Mouse (Mus musculus): ENCODE measurements around the gene Adh1. TPM values are rescaled to one million over a fixed set of nuclear protein-coding genes. Genes with fewer than 3 reads are reported as not detected.

Adh1 gene
- polyA plus RNA-seq, 2 experiments: 3.8 to 8.4 TPM

DNA sequence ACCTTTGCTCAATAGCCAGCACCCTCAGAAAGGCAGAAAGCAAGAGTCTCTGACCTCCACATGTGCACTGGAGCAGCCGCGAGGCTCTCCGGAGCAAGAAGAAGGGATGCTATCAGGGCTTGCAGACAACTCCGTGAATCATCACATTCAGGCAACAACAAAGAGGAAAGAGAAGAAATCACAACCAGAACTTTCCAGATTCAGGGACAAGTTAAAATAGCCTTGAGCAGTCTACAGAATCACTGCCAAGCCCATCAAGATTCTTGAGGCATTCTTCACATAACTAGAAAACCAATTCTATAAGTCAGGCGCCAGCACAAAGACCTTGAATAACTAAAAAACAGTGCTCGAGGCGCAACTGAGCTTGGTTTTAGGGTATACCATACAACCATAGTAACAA lies 12.3 kb downstream of the Adh1 start:
- H3K4me1 ChIP-seq (replicated peaks; ENCODE audit: control insufficient read depth in 2 of 2, insufficient read depth in 2 of 2, low read length in 1 of 2): 0 out of 4 replicates have a peak, but pooled peaks cover 0 to 2% of the 10 kb centered on the region in 2 experiments
- no peaks in the 10 kb centered on the region for H3K9me3 ChIP-seq (ENCODE audit: control insufficient read depth, low read length)
- ATAC-seq (ENCODE audit: insufficient read depth) (no peak), DNase-seq (ENCODE audit: low read depth in 3 of 3, low spot score in 3 of 3) (no peak)
- H3K9ac ChIP-seq (replicated peaks): no peak overlapping the region
- 67% methylated on average over 7 of the region's 7 CpGs for WGBS (ENCODE audit: insufficient replicate concordance)
- H3K27ac ChIP-seq: no peak overlapping the region
- H3K4me2 ChIP-seq (ENCODE audit: low read depth): no peak overlapping the region
- H3K27me3 ChIP-seq (ENCODE audit: control insufficient read depth, insufficient read depth, low read length): no peaks in the 10 kb centered on the region
- H3K4me3 ChIP-seq (ENCODE audit: insufficient read depth in 1 of 2, low read depth in 2 of 2, low read length in 2 of 2): no peak overlapping the region
- TF ChIP-seq CTCF (IDR thresholded peaks at IDR 0.05; ENCODE audit: low read depth): no peak
- no peaks in the 10 kb centered on the region for H3K36me3 ChIP-seq (replicated peaks; ENCODE audit: control insufficient read depth, insufficient read depth, low read depth)

DNA sequence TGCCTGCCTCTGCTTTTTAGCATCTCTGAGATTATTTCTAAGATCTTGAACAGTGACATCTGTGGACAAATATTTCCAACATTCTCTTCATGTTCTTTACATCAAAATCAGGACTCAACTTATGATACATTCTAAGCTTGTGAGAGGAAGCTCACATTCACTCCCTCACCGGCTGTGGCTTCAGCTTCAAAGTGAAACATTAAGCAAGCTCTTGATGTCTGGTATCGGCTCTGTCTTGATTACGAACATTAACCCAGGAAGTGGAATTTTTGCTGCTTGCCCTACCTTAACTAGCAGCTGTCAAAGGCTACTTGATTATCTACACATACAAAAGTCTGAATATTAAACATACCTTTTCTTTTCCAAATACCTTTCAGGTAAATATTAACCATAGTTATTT lies 14.3 kb downstream of the Adh1 start:
- no peak for TF ChIP-seq CTCF (IDR thresholded peaks at IDR 0.05; ENCODE audit: low read depth)
- TF ChIP-seq EP300 (IDR thresholded peaks at IDR 0.05; ENCODE audit: low read depth): no peak
- H3K9ac ChIP-seq (replicated peaks): no peak overlapping the region
- H3K4me1 ChIP-seq (replicated peaks; ENCODE audit: control insufficient read depth in 2 of 2, insufficient read depth in 2 of 2, low read length in 1 of 2): 0 out of 4 replicates have a peak, but pooled peaks cover 0 to 2% of the 10 kb centered on the region in 2 experiments
- H3K9me3 ChIP-seq (ENCODE audit: control insufficient read depth, low read length): no peaks in the 10 kb centered on the region
- no peak overlapping the region for H3K4me2 ChIP-seq (ENCODE audit: low read depth)
- 66% methylated on average over 3 of the region's 3 CpGs for WGBS (ENCODE audit: insufficient replicate concordance)
- no peak overlapping the region for H3K27ac ChIP-seq
- H3K36me3 ChIP-seq (replicated peaks; ENCODE audit: control insufficient read depth, insufficient read depth, low read depth): no peaks in the 10 kb centered on the region
- no peaks in the 10 kb centered on the region for H3K27me3 ChIP-seq (ENCODE audit: control insufficient read depth, insufficient read depth, low read length)
- DNase-seq (ENCODE audit: low read depth in 3 of 3, low spot score in 3 of 3): no peak
- ATAC-seq (ENCODE audit: insufficient read depth): no peak
- no peak overlapping the region for H3K4me3 ChIP-seq (ENCODE audit: insufficient read depth in 1 of 2, low read depth in 2 of 2, low read length in 2 of 2)

DNA sequence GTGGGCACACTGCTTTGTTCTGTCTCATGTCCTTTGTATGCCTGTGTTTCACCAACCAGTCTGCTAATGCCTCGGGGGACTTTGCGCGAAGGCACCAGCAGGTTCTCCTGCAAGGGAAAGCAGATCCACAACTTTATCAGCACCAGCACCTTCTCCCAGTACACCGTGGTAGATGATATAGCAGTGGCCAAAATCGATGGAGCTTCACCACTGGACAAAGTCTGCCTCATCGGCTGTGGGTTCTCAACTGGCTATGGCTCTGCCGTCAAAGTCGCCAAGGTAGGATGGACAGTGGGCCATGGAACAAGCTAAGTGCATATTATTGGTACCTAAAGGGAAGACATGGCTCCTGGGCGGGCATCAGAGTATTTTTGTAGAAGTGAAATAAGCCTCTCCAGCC lies 21.8 kb downstream of the Adh1 start:
- Histone ChIP-seq H3K27me3 (ENCODE audit: control insufficient read depth, insufficient read depth, low read length) (no peaks in the 10 kb centered on the region), H3K4me2 (ENCODE audit: low read depth) (no peak overlapping the region), H3K9ac (replicated peaks) (no peak overlapping the region), H3K4me3 (ENCODE audit: insufficient read depth in 1 of 2, low read depth in 2 of 2, low read length in 2 of 2) (no peak overlapping the region), H3K4me1 (replicated peaks; ENCODE audit: control insufficient read depth in 2 of 2, insufficient read depth in 2 of 2, low read length in 1 of 2) (no peaks in the 10 kb centered on the region), H3K36me3 (replicated peaks; ENCODE audit: control insufficient read depth, insufficient read depth, low read depth) (no peaks in the 10 kb centered on the region), H3K27ac (no peak overlapping the region), H3K9me3 (ENCODE audit: control insufficient read depth, low read length) (no peaks in the 10 kb centered on the region)
- TF ChIP-seq EP300 (IDR thresholded peaks at IDR 0.05; ENCODE audit: low read depth) (no peak), CTCF (IDR thresholded peaks at IDR 0.05; ENCODE audit: low read depth) (no peak)
- DNase-seq (ENCODE audit: low read depth in 3 of 3, low spot score in 3 of 3): no peak
- no peak for ATAC-seq (ENCODE audit: insufficient read depth)
- WGBS (ENCODE audit: insufficient replicate concordance): 73% methylated on average over 9 of the region's 9 CpGs

DNA sequence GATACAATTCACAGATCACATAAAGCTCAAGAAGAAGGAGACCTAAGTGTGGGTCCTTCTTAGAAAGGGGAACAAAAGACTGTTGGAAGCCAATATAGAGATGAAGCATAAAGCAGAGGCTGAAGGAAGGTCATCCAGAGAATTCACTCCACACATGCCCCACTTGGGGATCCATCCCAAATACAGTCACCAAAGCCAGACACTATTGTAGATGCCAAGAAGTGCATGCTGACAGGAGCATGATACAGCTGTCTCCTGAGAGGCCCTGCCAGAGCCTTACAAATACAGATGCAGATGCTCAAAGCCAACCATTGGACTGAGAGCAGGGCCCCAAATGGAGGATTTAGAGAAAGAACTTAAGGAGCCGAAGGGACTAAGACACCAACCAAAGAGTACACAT lies 23.0 kb downstream of the Adh1 start:
- H3K27ac ChIP-seq: no peak overlapping the region
- 65% methylated on average over 1 of the region's 1 CpGs for WGBS (ENCODE audit: insufficient replicate concordance)
- no peaks in the 10 kb centered on the region for H3K4me1 ChIP-seq (replicated peaks; ENCODE audit: control insufficient read depth in 2 of 2, insufficient read depth in 2 of 2, low read length in 1 of 2)
- H3K9me3 ChIP-seq (ENCODE audit: control insufficient read depth, low read length): no peaks in the 10 kb centered on the region
- no peaks in the 10 kb centered on the region for H3K36me3 ChIP-seq (replicated peaks; ENCODE audit: control insufficient read depth, insufficient read depth, low read depth)
- ATAC-seq (ENCODE audit: insufficient read depth) (no peak), DNase-seq (ENCODE audit: low read depth in 3 of 3, low spot score in 3 of 3) (no peak)
- no peak overlapping the region for H3K4me3 ChIP-seq (ENCODE audit: insufficient read depth in 1 of 2, low read depth in 2 of 2, low read length in 2 of 2)
- TF ChIP-seq EP300 (IDR thresholded peaks at IDR 0.05; ENCODE audit: low read depth) (no peak), CTCF (IDR thresholded peaks at IDR 0.05; ENCODE audit: low read depth) (no peak)
- H3K4me2 ChIP-seq (ENCODE audit: low read depth): no peak overlapping the region
- H3K9ac ChIP-seq (replicated peaks): no peak overlapping the region
- no peaks in the 10 kb centered on the region for H3K27me3 ChIP-seq (ENCODE audit: control insufficient read depth, insufficient read depth, low read length)

DNA sequence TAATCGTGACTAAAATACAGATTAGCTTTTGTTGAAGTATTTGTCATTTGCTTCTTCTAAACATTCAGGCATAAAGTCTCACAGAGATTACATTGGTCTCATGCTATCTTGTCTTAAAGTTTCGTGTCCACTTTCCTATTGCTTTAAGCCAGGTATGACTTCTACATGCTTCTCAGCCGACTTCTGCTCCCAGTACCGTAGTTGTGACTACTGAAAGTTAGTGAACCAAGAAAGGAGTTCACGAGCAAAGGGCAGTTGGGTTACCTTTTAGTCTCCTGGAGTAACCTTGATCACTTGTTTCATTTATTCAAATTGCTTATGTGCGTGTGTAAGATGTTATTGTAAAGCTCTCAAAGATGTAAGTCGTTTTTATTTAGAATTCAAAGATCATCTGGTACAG lies 25.2 kb downstream of the Adh1 start:
- Histone ChIP-seq H3K27ac (no peak overlapping the region), H3K9me3 (ENCODE audit: control insufficient read depth, low read length) (no peaks in the 10 kb centered on the region), H3K9ac (replicated peaks) (no peak overlapping the region), H3K27me3 (ENCODE audit: control insufficient read depth, insufficient read depth, low read length) (no peaks in the 10 kb centered on the region), H3K4me3 (ENCODE audit: insufficient read depth in 1 of 2, low read depth in 2 of 2, low read length in 2 of 2) (no peak overlapping the region), H3K36me3 (replicated peaks; ENCODE audit: control insufficient read depth, insufficient read depth, low read depth) (no peaks in the 10 kb centered on the region), H3K4me1 (replicated peaks; ENCODE audit: control insufficient read depth in 2 of 2, insufficient read depth in 2 of 2, low read length in 1 of 2) (no peaks in the 10 kb centered on the region), H3K4me2 (ENCODE audit: low read depth) (no peak overlapping the region)
- 63% methylated on average over 7 of the region's 7 CpGs for WGBS (ENCODE audit: insufficient replicate concordance)
- ATAC-seq (ENCODE audit: insufficient read depth): no peak
- TF ChIP-seq CTCF (IDR thresholded peaks at IDR 0.05; ENCODE audit: low read depth): no peak
- TF ChIP-seq EP300 (IDR thresholded peaks at IDR 0.05; ENCODE audit: low read depth): no peak
- DNase-seq (ENCODE audit: low read depth in 3 of 3, low spot score in 3 of 3): no peak

Measured in liver, embryonic 14.5 days (tissue).